In the genomic region with DNA sequence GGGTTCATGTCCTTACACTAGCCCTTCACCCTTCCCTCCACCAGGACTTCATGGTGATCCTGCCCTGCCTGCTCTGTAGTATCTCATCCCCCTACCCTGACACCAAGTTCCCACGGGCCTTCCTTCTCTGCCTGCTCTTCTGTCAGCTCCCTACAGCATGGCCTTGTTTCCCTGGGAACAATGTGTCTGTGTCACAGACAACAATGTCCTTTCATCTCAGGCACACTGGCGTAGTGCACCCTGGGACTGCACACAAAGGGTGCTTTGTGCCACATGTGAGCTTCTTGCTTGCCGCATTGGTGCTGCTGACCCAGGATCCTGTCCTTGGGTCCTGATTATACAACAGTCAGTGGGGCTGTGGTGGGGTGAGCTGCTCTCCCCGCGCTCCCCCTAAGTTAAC, we compare ENCODE assay signal across 9 mouse cellular contexts. TPM values are rescaled to one million over a fixed set of nuclear protein-coding genes. Genes with fewer than 3 reads are reported as not detected.
A peak's percentile ranks its signal among the peaks of the same experiment; 100 is the strongest.
DNase-seq lines count a peak whose midpoint lies in the region; ATAC-seq and TF ChIP-seq lines count a peak whose summit lies in the region.
"Had no signal": no experiment of that assay in that cellular context is flagged by ENCODE, and none has a peak within 500 bp of the region (broad histone marks: within the 10 kb centered on the region; RNA-seq: fewer than 3 reads in every experiment).

No protein-coding gene starts in this region.

- TF ChIP-seq POLR2A in olfactory bulb, adult 2 months (IDR thresholded peaks at IDR 0.05; ENCODE audit: insufficient read depth, low read depth, low read length), result no peak

- H3K9me3 ChIP-seq in embryonic facial prominence, embryonic 13.5 days, result no peaks in the 10 kb centered on the region
- H3K9me3 ChIP-seq in liver, postnatal 0 days (ENCODE audit: low read length), result no peaks in the 10 kb centered on the region

- intact Hi-C loops in heart, postnatal 25 days (cut with DNase I), result no loop called here

- peaks cover 51% of the 10 kb centered on the region for H3K36me3 ChIP-seq in embryonic facial prominence, embryonic 13.5 days
- H3K36me3 ChIP-seq in liver, postnatal 0 days (replicated peaks; ENCODE audit: insufficient read depth, low read length), result peaks cover 17% of the 10 kb centered on the region; the same call in 1 of the 2 replicates

- 0 out of 2 replicates have a peak, but pooled peaks have one; percentile 4 for TF ChIP-seq CTCF in layer of hippocampus, adult 2 months (conservative IDR thresholded peaks at IDR 0.05)
- TF ChIP-seq CTCF in olfactory bulb, adult 2 months (IDR thresholded peaks at IDR 0.05; ENCODE audit: insufficient read depth, low read depth, low read length), result no peak
- no peak for TF ChIP-seq CTCF in liver, postnatal 0 days (IDR thresholded peaks at IDR 0.05; ENCODE audit: low read depth)

- H3K4me2 ChIP-seq in embryonic facial prominence, embryonic 13.5 days, result no peak overlapping the region
- no peak overlapping the region for H3K4me2 ChIP-seq in liver, postnatal 0 days (ENCODE audit: low read depth, low read length)

- peak overlapping the region; percentile 90 for H3K27ac ChIP-seq in layer of hippocampus, adult 2 months
- peak overlapping the region; percentile 55; the same call in 1 of the 2 replicates for H3K27ac ChIP-seq in embryonic facial prominence, embryonic 13.5 days
- H3K27ac ChIP-seq in olfactory bulb, adult 2 months (ENCODE audit: insufficient read depth, low read depth, low read length), result peak overlapping the region; percentile 37; the same call in 1 of the 2 replicates
- no peak overlapping the region for H3K27ac ChIP-seq in liver, postnatal 0 days (ENCODE audit: low read depth)

- peaks cover 36% of the 10 kb centered on the region for H3K4me1 ChIP-seq in embryonic facial prominence, embryonic 13.5 days
- peaks cover 24% of the 10 kb centered on the region for H3K4me1 ChIP-seq in olfactory bulb, adult 2 months (ENCODE audit: control insufficient read depth, insufficient read depth, low read length)
- H3K4me1 ChIP-seq in liver, postnatal 0 days (ENCODE audit: insufficient read depth), result no peaks in the 10 kb centered on the region

- DNase-seq in layer of hippocampus, adult 2 months (ENCODE audit: low spot score in 2 of 2), result peak in 1 of 2 experiments; percentile 60
- no peak for DNase-seq in layer of hippocampus, postnatal 14 days (ENCODE audit: low spot score in 2 of 2)
- peak; percentile 91 for DNase-seq in layer of hippocampus, adult 9-11 months
- DNase-seq in heart, postnatal 25 days (ENCODE audit: low spot score), result no peak
- no peak for DNase-seq in T-cell, adult 2 months (ENCODE audit: low spot score)
- DNase-seq in liver, postnatal 0 days, result no peak
- DNase-seq: adrenal gland, postnatal 36 days had no signal

- H3K4me3 ChIP-seq in layer of hippocampus, adult 2 months, result peak overlapping the region; percentile 23; the same call in 1 of the 2 replicates
- H3K4me3 ChIP-seq in embryonic facial prominence, embryonic 13.5 days, result no peak overlapping the region
- H3K4me3 ChIP-seq in olfactory bulb, adult 2 months (ENCODE audit: insufficient read depth, low read depth, low read length), result no peak overlapping the region
- no peak overlapping the region for H3K4me3 ChIP-seq in liver, postnatal 0 days (ENCODE audit: low read depth, low read length)

- TF ChIP-seq EP300 in liver, postnatal 0 days (IDR thresholded peaks at IDR 0.05; ENCODE audit: low read depth), result no peak

- 41% methylated on average over 5 of the region's 5 CpGs for WGBS in embryonic facial prominence, embryonic 13.5 days
- 23% methylated on average over 5 of the region's 5 CpGs for WGBS in olfactory bulb, adult 2 months
- WGBS in liver, postnatal 0 days (ENCODE audit: insufficient replicate concordance), result 83% methylated on average over 5 of the region's 5 CpGs

- no peak for ATAC-seq in embryonic facial prominence, embryonic 13.5 days (ENCODE audit: insufficient number of reproducible peaks, insufficient read depth, low FRiP score, low TSS enrichment, low read depth)
- no peak for ATAC-seq in liver, postnatal 0 days

- 0 out of 2 replicates have a peak overlapping the region, but pooled peaks have one; percentile 11 for H3K9ac ChIP-seq in embryonic facial prominence, embryonic 13.5 days
- H3K9ac ChIP-seq in liver, postnatal 0 days (replicated peaks), result no peak overlapping the region

- no peaks in the 10 kb centered on the region for H3K27me3 ChIP-seq in embryonic facial prominence, embryonic 13.5 days
- H3K27me3 ChIP-seq in liver, postnatal 0 days (ENCODE audit: insufficient read depth, low read length), result no peaks in the 10 kb centered on the region

RNA-seq across cellular contexts. Expression of a gene that starts 11.1 kb away (rescaled TPM):
- 10 to 100 TPM; 77.6 to 84.0 TPM for total RNA-seq in layer of hippocampus, adult 2 months (2021)
- total RNA-seq in layer of hippocampus, postnatal 14 days (2021), result 10 to 100 TPM; 78.8 to 90.1 TPM
- polyA plus RNA-seq in embryonic facial prominence, embryonic 13.5 days (2015; fragmentation: Nextera tagmentation; extraction: Ambion mirVana), result 112 and 116 TPM in 2 replicates
- polyA plus RNA-seq in olfactory bulb, adult 2 months (2012; ENCODE audit: insufficient read depth, insufficient read length, low replicate concordance, missing spikeins), result not detected in 2 replicates
- 10 to 100 TPM; 18.6 to 23.3 TPM for total RNA-seq in heart, postnatal 25 days (2021)
- polyA plus RNA-seq in liver, postnatal 0 days (2015; fragmentation: Nextera tagmentation; extraction: Ambion mirVana), result 37.0 and 41.7 TPM in 2 replicates

RNA-seq across cellular contexts. Expression of a gene that starts 15.0 kb away (rescaled TPM):
- 1 to 10 TPM; 4.4 to 5.0 TPM for total RNA-seq in layer of hippocampus, adult 2 months (2021)
- 1 to 10 TPM; 4.4 to 7.2 TPM for total RNA-seq in layer of hippocampus, postnatal 14 days (2021)
- 0.92 and 1.1 TPM in 2 replicates for polyA plus RNA-seq in embryonic facial prominence, embryonic 13.5 days (2015; fragmentation: Nextera tagmentation; extraction: Ambion mirVana)
- polyA plus RNA-seq in olfactory bulb, adult 2 months (2012; ENCODE audit: insufficient read depth, insufficient read length, low replicate concordance, missing spikeins), result not detected in 2 replicates
- total RNA-seq in heart, postnatal 25 days (2021), result not detected
- polyA plus RNA-seq in liver, postnatal 0 days (2015; fragmentation: Nextera tagmentation; extraction: Ambion mirVana), result not detected in 2 replicates
- total RNA-seq: adrenal gland, postnatal 36 days had no signal

RNA-seq across cellular contexts. Expression of a gene that starts 15.9 kb away (rescaled TPM):
- total RNA-seq in layer of hippocampus, adult 2 months (2021), result under 1 TPM in 1 of 2 experiments, not detected in 1; 0.71 TPM
- under 1 TPM; 0.44 to 0.93 TPM for total RNA-seq in layer of hippocampus, postnatal 14 days (2021)
- 0.18 TPM in 1 of 2 replicates, not detected in the other for polyA plus RNA-seq in embryonic facial prominence, embryonic 13.5 days (2015; fragmentation: Nextera tagmentation; extraction: Ambion mirVana)
- not detected in 2 replicates for polyA plus RNA-seq in olfactory bulb, adult 2 months (2012; ENCODE audit: insufficient read depth, insufficient read length, low replicate concordance, missing spikeins)
- not detected for total RNA-seq in heart, postnatal 25 days (2021)
- polyA plus RNA-seq in liver, postnatal 0 days (2015; fragmentation: Nextera tagmentation; extraction: Ambion mirVana), result not detected in 2 replicates
- total RNA-seq: adrenal gland, postnatal 36 days had no signal

RNA-seq across cellular contexts. Expression of a gene that starts 24.4 kb away (rescaled TPM):
- total RNA-seq in layer of hippocampus, adult 2 months (2021), result 10 to 100 TPM; 77.1 TPM
- 10 to 100 TPM; 50.2 to 52.9 TPM for total RNA-seq in layer of hippocampus, postnatal 14 days (2021)
- polyA plus RNA-seq in embryonic facial prominence, embryonic 13.5 days (2015; fragmentation: Nextera tagmentation; extraction: Ambion mirVana), result 12.3 and 15.5 TPM in 2 replicates
- not detected in 2 replicates for polyA plus RNA-seq in olfactory bulb, adult 2 months (2012; ENCODE audit: insufficient read depth, insufficient read length, low replicate concordance, missing spikeins)
- 1 to 10 TPM; 7.8 to 9.2 TPM for total RNA-seq in heart, postnatal 25 days (2021)
- polyA plus RNA-seq in liver, postnatal 0 days (2015; fragmentation: Nextera tagmentation; extraction: Ambion mirVana), result 4.8 and 6.1 TPM in 2 replicates

RNA-seq across cellular contexts. Expression of a gene that starts 27.3 kb away (rescaled TPM):
- total RNA-seq in layer of hippocampus, adult 2 months (2021), result 10 to 100 TPM; 36.4 to 40.0 TPM
- total RNA-seq in layer of hippocampus, postnatal 14 days (2021), result 10 to 100 TPM; 41.7 to 42.1 TPM
- polyA plus RNA-seq in embryonic facial prominence, embryonic 13.5 days (2015; fragmentation: Nextera tagmentation; extraction: Ambion mirVana), result 33.1 and 34.7 TPM in 2 replicates
- not detected in 2 replicates for polyA plus RNA-seq in olfactory bulb, adult 2 months (2012; ENCODE audit: insufficient read depth, insufficient read length, low replicate concordance, missing spikeins)
- 10 to 100 TPM; 17.7 to 21.4 TPM for total RNA-seq in heart, postnatal 25 days (2021)
- 4.3 and 5.8 TPM in 2 replicates for polyA plus RNA-seq in liver, postnatal 0 days (2015; fragmentation: Nextera tagmentation; extraction: Ambion mirVana)

Comparison
In these comparisons a context has a peak if more than half of its experiments do, and no peak if none do; other contexts are left out.
1. RNA of a gene that starts 15.0 kb away (total RNA-seq): 4.4 to 7.2 TPM in layer of hippocampus, postnatal 14 days and 4.4 to 5.0 TPM in layer of hippocampus, adult 2 months; not detected in heart, postnatal 25 days; every median in the first group is over 4 times any median in the second.